Mouse (Mus musculus): ENCODE data around the gene Tekt3.

DNA sequence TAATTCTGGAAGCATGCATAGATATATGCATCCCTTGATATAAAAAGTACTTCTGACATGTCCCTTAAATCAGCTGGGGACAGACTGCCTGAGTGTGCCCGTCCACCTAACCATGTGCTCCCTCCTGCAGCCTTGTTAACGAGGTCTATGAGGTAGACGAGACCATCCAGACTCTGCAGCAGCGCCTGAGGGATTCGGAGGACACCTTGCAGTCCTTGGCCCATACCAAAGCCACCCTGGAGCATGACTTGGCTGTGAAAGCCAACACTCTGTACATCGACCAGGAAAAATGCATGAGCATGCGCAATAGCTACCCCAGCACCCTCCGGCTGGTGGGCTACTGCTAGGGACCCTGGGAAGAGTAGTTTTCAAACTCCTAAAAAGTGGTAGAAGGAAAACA is 33.0 kb downstream of the Tekt3 start:
- TF ChIP-seq POLR2A (IDR thresholded peaks at IDR 0.05; ENCODE audit: low read depth, low read length): no peak
- TF ChIP-seq CTCF (IDR thresholded peaks at IDR 0.05; ENCODE audit: borderline replicate concordance, insufficient read depth, low read length): no peak

Measured in embryonic fibroblast, embryonic 13.5 days (primary cell).